Mouse (Mus musculus) Patski (cell line): ENCODE results near the gene Fbxl7. TPM values are rescaled to one million over a fixed set of nuclear protein-coding genes. Genes with fewer than 3 reads are reported as not detected.

Source experiments
- ATAC-seq: fragments of 100-300 bp; one replicate; pipeline ENCODE4 v1.8.0; 2021
- CTCF ChIA-PET: fragments of 350-600 bp; sonication (Branson Sonifier 250); formaldehyde crosslinking; loops from one replicate; lab custom pipeline; 2022; ENCODE audit warnings: inconsistent platforms; lab: Charles Lee
- POLR2A ChIA-PET: fragments of 350-600 bp; sonication (Branson Sonifier 250); formaldehyde crosslinking; loops from one replicate; lab custom pipeline; 2022; ENCODE audit warnings: antibody characterized with exemption, inconsistent platforms; lab: Charles Lee
- DNase-seq: peaks from one replicate; pipeline ENCODE4 v3.0.0-alpha.2; 2011; ENCODE audit warnings: low read depth, low spot score
- H3K27me3 ChIP-seq: fragments of 371-371 bp; one replicate; pipeline ENCODE4 v1.5.1; 2021
- CTCF ChIP-seq: fragments of 100-300 bp; IDR thresholded peaks from one replicate; pipeline ENCODE4 v1.5.1; 2021
- in situ Hi-C: fragments of 300-500 bp; cut with MboI; formaldehyde crosslinking; loops from 3 replicates; pipeline ENCODE4 v1.11.1; 2018; ENCODE audit warnings: low pct_unique_long_range_greater_than_20kb, mixed read lengths
- polyA plus RNA-seq: library from polyadenylated mRNA; unstranded; gene quantifications from one replicate; pipeline ENCODE4 v1.2.3, GENCODE M21; 2021

Fbxl7 gene
- polyA plus RNA-seq, 1 experiment from 2014 or later, result 2.6 TPM

- ChIA-PET CTCF (interaction anchor here (1.0 kb wide), 1 partner anchor 11 kb away, joined by 3 read pairs; no protein-coding TSS in a partner anchor), POLR2A (no interaction called here)
- in situ Hi-C loops, result no loop called here
- ATAC-seq (no peak), DNase-seq (no peak)
- no peak for TF ChIP-seq CTCF
- H3K27me3 ChIP-seq, result no peaks in the 10 kb centered on the region
Measured at GRCm38 (mm10) chr15:26712271-26712670, 183.1 kb downstream of the Fbxl7 start.

GRCm38 (mm10) chr15:26704966-26705365 lies 190.4 kb downstream of the Fbxl7 start:
- no peaks in the 10 kb centered on the region for H3K27me3 ChIP-seq
- in situ Hi-C loops, result no loop called here
- ChIA-PET CTCF (no interaction called here), POLR2A (interaction anchor here (1.1 kb wide), 1 partner anchor 785 kb away, joined by 3 read pairs; no protein-coding TSS in a partner anchor)
- ATAC-seq (peak; percentile 76), DNase-seq (no peak)
- no peak for TF ChIP-seq CTCF

GRCm38 (mm10) chr15:26703156-26703840 lies 192.1 kb downstream of the Fbxl7 start:
- CTCF ChIA-PET, result no interaction called here
- in situ Hi-C loops, result no loop called here
- DNase-seq (no peak), ATAC-seq (no peak)
- no peak for TF ChIP-seq CTCF
- no peaks in the 10 kb centered on the region for H3K27me3 ChIP-seq
- POLR2A ChIA-PET, result no interaction called here

GRCm38 (mm10) chr15:26701949-26702675 lies 193.3 kb downstream of the Fbxl7 start:
- in situ Hi-C loops, result no loop called here
- TF ChIP-seq CTCF, result no peak
- no peak for ATAC-seq
- DNase-seq, result no peak
- ChIA-PET CTCF (no interaction called here), POLR2A (no interaction called here)
- H3K27me3 ChIP-seq, result no peaks in the 10 kb centered on the region

GRCm38 (mm10) chr15:26693075-26693474 lies 202.3 kb downstream of the Fbxl7 start:
- CTCF ChIA-PET, result no interaction called here
- DNase-seq, result no peak

GRCm38 (mm10) chr15:26688472-26689104 lies 206.8 kb downstream of the Fbxl7 start:
- no peaks in the 10 kb centered on the region for H3K27me3 ChIP-seq
- ATAC-seq, result no peak
- in situ Hi-C loops, result no loop called here
- ChIA-PET POLR2A (no interaction called here), CTCF (interaction anchor here (1.2 kb wide), 1 partner anchor 545 kb away, joined by 3 read pairs; no protein-coding TSS in a partner anchor)
- no peak for DNase-seq
- no peak for TF ChIP-seq CTCF

More at GRCm38 (mm10) chr15:26693075-26693474, 202.3 kb downstream of the Fbxl7 start:
- H3K27me3 ChIP-seq, result no peaks in the 10 kb centered on the region
- no peak for ATAC-seq
- no peak for TF ChIP-seq CTCF
- POLR2A ChIA-PET, result no interaction called here
- in situ Hi-C loops, result no loop called here

- in situ Hi-C loops, result no loop called here
- DNase-seq, result no peak
- CTCF ChIA-PET, result interaction anchor here (1.2 kb wide), 1 partner anchor 546 kb away, joined by 3 read pairs; no protein-coding TSS in a partner anchor
- no peak for TF ChIP-seq CTCF
- H3K27me3 ChIP-seq, result no peaks in the 10 kb centered on the region
- POLR2A ChIA-PET, result no interaction called here
- no peak for ATAC-seq
Measured at GRCm38 (mm10) chr15:26687729-26688128, 207.7 kb downstream of the Fbxl7 start.

GRCm38 (mm10) chr15:26682279-26682678 lies 213.1 kb downstream of the Fbxl7 start:
- no peak for TF ChIP-seq CTCF
- no peak for DNase-seq
- ChIA-PET CTCF (interaction anchor here (1.9 kb wide), 1 partner anchor 13 kb away, joined by 6 read pairs; no protein-coding TSS in a partner anchor), POLR2A (no interaction called here)
- in situ Hi-C loops, result no loop called here
- ATAC-seq, result no peak
- no peaks in the 10 kb centered on the region for H3K27me3 ChIP-seq

- no peak for DNase-seq
- no peak for ATAC-seq
- ChIA-PET POLR2A (interaction anchor here (0.6 kb wide), 1 partner anchor 25 kb away, joined by 3 read pairs; no protein-coding TSS in a partner anchor), CTCF (no interaction called here)
- in situ Hi-C loops, result no loop called here
- no peak for TF ChIP-seq CTCF
- H3K27me3 ChIP-seq, result no peaks in the 10 kb centered on the region
Measured at GRCm38 (mm10) chr15:26673239-26673859, 222.0 kb downstream of the Fbxl7 start.

GRCm38 (mm10) chr15:26654988-26655387 lies 240.4 kb downstream of the Fbxl7 start:
- TF ChIP-seq CTCF, result no peak
- no peak for DNase-seq
- in situ Hi-C loops, result no loop called here
- ATAC-seq, result no peak
- H3K27me3 ChIP-seq, result no peaks in the 10 kb centered on the region
- ChIA-PET CTCF (no interaction called here), POLR2A (interaction anchor here (0.7 kb wide), 1 partner anchor 14 kb away, joined by 3 read pairs; no protein-coding TSS in a partner anchor)
